Mouse (Mus musculus): Measurements from ENCODE around the gene Ccdc97. TPM values are rescaled to one million over a fixed set of nuclear protein-coding genes. Genes with fewer than 3 reads are reported as not detected.

Gene Ccdc97
- polyA plus RNA-seq, 1 experiment: 58.5 TPM

- H3K4me3 ChIP-seq (ENCODE audit: insufficient read depth, low read length): peak within 1 kb of the TSS; percentile 78
- no peak within 1 kb of the TSS for H3K27ac ChIP-seq (ENCODE audit: insufficient read depth, low read length)
- TF ChIP-seq CTCF (IDR thresholded peaks at IDR 0.05; ENCODE audit: extremely low read depth, insufficient read depth, low read length) (no peak), POLR2A (IDR thresholded peaks at IDR 0.05; ENCODE audit: extremely low read depth, insufficient read depth, low read length) (no peak)
- H3K4me1 ChIP-seq (ENCODE audit: control insufficient read depth, insufficient read depth, low read length): no peaks in the 10 kb centered on the region
Observed at GRCm38 (mm10) chr7:25674719-25675300, 44.1 kb downstream of the Ccdc97 start, which contains the start of gene Tmem91. Tmem91 (minus strand) TSS chr7:25675166.

GRCm38 (mm10) chr7:25674297-25674696, 44.6 kb downstream of the Ccdc97 start:
- H3K4me3 ChIP-seq (ENCODE audit: insufficient read depth, low read length): peak overlapping the region; percentile 78
- H3K4me1 ChIP-seq (ENCODE audit: control insufficient read depth, insufficient read depth, low read length): no peaks in the 10 kb centered on the region
- no peak overlapping the region for H3K27ac ChIP-seq (ENCODE audit: insufficient read depth, low read length)
- TF ChIP-seq CTCF (IDR thresholded peaks at IDR 0.05; ENCODE audit: extremely low read depth, insufficient read depth, low read length): no peak
- no peak for TF ChIP-seq POLR2A (IDR thresholded peaks at IDR 0.05; ENCODE audit: extremely low read depth, insufficient read depth, low read length)

DNA sequence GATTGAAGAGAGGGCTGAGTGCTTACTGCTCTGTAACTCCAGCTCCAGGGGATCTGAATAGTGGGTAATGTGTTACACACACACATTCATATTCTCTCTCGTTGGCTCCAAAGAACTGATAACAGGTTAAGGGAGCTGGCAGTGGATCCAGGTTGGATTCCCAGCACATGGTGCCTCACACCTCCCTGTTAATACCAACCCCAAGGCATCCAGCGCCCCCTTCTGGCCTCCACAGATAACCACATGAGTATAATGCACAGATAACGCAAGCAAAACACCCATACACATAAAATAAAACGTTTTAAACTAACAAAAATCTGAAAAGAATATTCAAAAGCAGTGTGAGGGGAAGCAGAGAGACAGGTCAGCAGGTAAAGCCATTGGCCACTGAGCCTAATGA, 46.4 kb downstream of the Ccdc97 start:
- Histone ChIP-seq H3K4me3 (ENCODE audit: insufficient read depth, low read length) (no peak overlapping the region), H3K4me1 (ENCODE audit: control insufficient read depth, insufficient read depth, low read length) (no peaks in the 10 kb centered on the region), H3K27ac (ENCODE audit: insufficient read depth, low read length) (no peak overlapping the region)
- TF ChIP-seq CTCF (IDR thresholded peaks at IDR 0.05; ENCODE audit: extremely low read depth, insufficient read depth, low read length) (no peak), POLR2A (IDR thresholded peaks at IDR 0.05; ENCODE audit: extremely low read depth, insufficient read depth, low read length) (no peak)

- no peak overlapping the region for H3K4me3 ChIP-seq (ENCODE audit: insufficient read depth, low read length)
- no peak overlapping the region for H3K27ac ChIP-seq (ENCODE audit: insufficient read depth, low read length)
- no peaks in the 10 kb centered on the region for H3K4me1 ChIP-seq (ENCODE audit: control insufficient read depth, insufficient read depth, low read length)
- TF ChIP-seq POLR2A (IDR thresholded peaks at IDR 0.05; ENCODE audit: extremely low read depth, insufficient read depth, low read length) (no peak), CTCF (IDR thresholded peaks at IDR 0.05; ENCODE audit: extremely low read depth, insufficient read depth, low read length) (no peak)
Observed at GRCm38 (mm10) chr7:25671686-25672085, 47.2 kb downstream of the Ccdc97 start.

DNA sequence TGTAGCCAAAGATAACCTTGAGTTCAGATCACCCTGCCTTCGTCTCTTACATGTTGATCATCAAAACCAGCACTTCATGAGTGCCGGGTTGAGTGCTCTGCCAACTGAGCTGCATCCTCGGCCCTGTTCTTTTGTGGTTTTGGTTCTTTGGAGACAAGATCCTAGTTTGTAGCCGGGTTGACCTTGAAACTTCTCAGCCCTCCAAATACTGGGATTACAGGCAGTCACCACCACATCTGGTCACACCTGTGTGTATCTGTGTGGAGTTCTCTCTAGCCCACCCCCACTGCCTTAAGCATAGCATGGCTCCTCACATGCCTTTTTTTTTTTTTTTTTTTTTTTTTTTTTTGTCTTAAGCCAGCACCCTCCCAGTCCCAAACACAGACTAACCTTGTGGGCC, 48.8 kb downstream of the Ccdc97 start:
- Histone ChIP-seq H3K27ac (ENCODE audit: insufficient read depth, low read length) (no peak overlapping the region), H3K4me3 (ENCODE audit: insufficient read depth, low read length) (no peak overlapping the region), H3K4me1 (ENCODE audit: control insufficient read depth, insufficient read depth, low read length) (no peaks in the 10 kb centered on the region)
- TF ChIP-seq CTCF (IDR thresholded peaks at IDR 0.05; ENCODE audit: extremely low read depth, insufficient read depth, low read length) (no peak), POLR2A (IDR thresholded peaks at IDR 0.05; ENCODE audit: extremely low read depth, insufficient read depth, low read length) (no peak)

- no peak overlapping the region for H3K27ac ChIP-seq (ENCODE audit: insufficient read depth, low read length)
- no peak for TF ChIP-seq POLR2A (IDR thresholded peaks at IDR 0.05; ENCODE audit: extremely low read depth, insufficient read depth, low read length)
- TF ChIP-seq CTCF (IDR thresholded peaks at IDR 0.05; ENCODE audit: extremely low read depth, insufficient read depth, low read length): no peak
- no peaks in the 10 kb centered on the region for H3K4me1 ChIP-seq (ENCODE audit: control insufficient read depth, insufficient read depth, low read length)
- H3K4me3 ChIP-seq (ENCODE audit: insufficient read depth, low read length): no peak overlapping the region
Observed at GRCm38 (mm10) chr7:25669631-25670030, 49.3 kb downstream of the Ccdc97 start.

DNA sequence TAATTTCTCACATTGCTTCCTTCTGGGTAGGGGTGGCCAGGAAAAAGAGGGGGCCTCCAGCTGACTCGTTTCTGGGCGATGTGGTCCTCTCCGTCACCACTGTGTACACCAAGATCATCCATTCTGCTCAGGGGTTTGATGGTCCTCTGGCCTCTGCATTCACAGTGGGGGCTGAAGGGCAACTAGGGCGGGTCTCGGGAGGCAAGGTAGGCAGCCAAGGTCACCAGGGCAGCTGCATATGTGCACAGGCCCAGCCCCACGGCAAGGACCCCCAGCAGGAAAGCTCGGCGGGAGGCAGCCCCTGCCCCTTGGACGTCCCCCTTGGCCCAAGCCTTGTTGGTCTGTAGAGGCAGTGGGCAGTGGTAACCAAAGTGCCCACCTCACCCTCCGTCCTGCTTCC, 49.7 kb downstream of the Ccdc97 start:
- TF ChIP-seq CTCF (IDR thresholded peaks at IDR 0.05; ENCODE audit: extremely low read depth, insufficient read depth, low read length) (no peak), POLR2A (IDR thresholded peaks at IDR 0.05; ENCODE audit: extremely low read depth, insufficient read depth, low read length) (no peak)
- no peak overlapping the region for H3K4me3 ChIP-seq (ENCODE audit: insufficient read depth, low read length)
- H3K4me1 ChIP-seq (ENCODE audit: control insufficient read depth, insufficient read depth, low read length): no peaks in the 10 kb centered on the region
- H3K27ac ChIP-seq (ENCODE audit: insufficient read depth, low read length): no peak overlapping the region

DNA sequence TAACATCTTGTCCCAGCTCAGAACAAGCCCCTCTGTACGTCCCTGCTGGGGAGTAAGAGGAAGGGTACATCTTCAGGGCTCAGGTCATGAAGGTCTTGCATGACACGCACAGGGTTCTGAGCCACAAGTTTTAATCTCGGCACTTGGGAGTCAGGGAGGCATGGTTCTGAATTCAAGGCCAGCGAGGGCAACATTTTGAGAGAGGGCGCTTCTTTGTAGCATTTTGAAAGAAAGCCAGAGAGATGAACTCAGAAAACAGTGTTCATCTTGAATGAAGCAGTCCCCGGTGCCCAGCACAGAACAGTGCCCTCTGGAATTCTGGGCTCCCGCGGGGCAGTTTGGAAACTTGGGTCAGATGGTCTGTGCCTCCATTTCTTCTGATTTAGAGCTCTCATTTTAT, 52.5 kb downstream of the Ccdc97 start:
- Histone ChIP-seq H3K4me1 (ENCODE audit: control insufficient read depth, insufficient read depth, low read length) (no peaks in the 10 kb centered on the region), H3K4me3 (ENCODE audit: insufficient read depth, low read length) (no peak overlapping the region), H3K27ac (ENCODE audit: insufficient read depth, low read length) (no peak overlapping the region)
- TF ChIP-seq CTCF (IDR thresholded peaks at IDR 0.05; ENCODE audit: extremely low read depth, insufficient read depth, low read length) (no peak), POLR2A (IDR thresholded peaks at IDR 0.05; ENCODE audit: extremely low read depth, insufficient read depth, low read length) (no peak)

Other genes with a start within 250 kb of the Ccdc97 start
- gene Ceacam1, start 241.5 kb downstream of the Ccdc97 start, polyA plus RNA-seq (2012; rRNA removed): 4.7 and 5.1 TPM in 2 replicates
- gene Ceacam2, start 179.2 kb downstream of the Ccdc97 start, polyA plus RNA-seq (2012; rRNA removed): 0.27 and 0.38 TPM in 2 replicates
- gene Erich4, start 103.2 kb downstream of the Ccdc97 start, polyA plus RNA-seq (2012; rRNA removed): not detected in 2 replicates
- gene Dmac2, start 99.7 kb downstream of the Ccdc97 start, polyA plus RNA-seq (2012; rRNA removed): 76.8 and 79.1 TPM in 2 replicates
- gene B3gnt8, start 92.4 kb downstream of the Ccdc97 start, polyA plus RNA-seq (2012; rRNA removed): 0.42 and 0.73 TPM in 2 replicates
- gene Bckdha, start 60.1 kb downstream of the Ccdc97 start, polyA plus RNA-seq (2012; rRNA removed): 63.7 and 66.1 TPM in 2 replicates
- gene Exosc5, start 59.9 kb downstream of the Ccdc97 start, polyA plus RNA-seq (2012; rRNA removed): 31.3 and 31.5 TPM in 2 replicates
- 30.3 and 37.6 TPM in 2 replicates for gene Tmem91, start 43.9 kb downstream of the Ccdc97 start, polyA plus RNA-seq (2012; rRNA removed)
- gene B9d2, start 38.3 kb downstream of the Ccdc97 start, polyA plus RNA-seq (2012; rRNA removed): 38.8 and 42.4 TPM in 2 replicates
- 5.6 and 6.2 TPM in 2 replicates for gene Tgfb1, start 32.1 kb downstream of the Ccdc97 start, polyA plus RNA-seq (2012; rRNA removed)
- gene Hnrnpul1, start 35.7 kb upstream of the Ccdc97 start, polyA plus RNA-seq (2012; rRNA removed): 36.7 and 37.6 TPM in 2 replicates
- 33.5 and 34.4 TPM in 2 replicates for gene Axl, start 69.6 kb upstream of the Ccdc97 start, polyA plus RNA-seq (2012; rRNA removed)
- gene Cyp2s1, start 97.8 kb upstream of the Ccdc97 start, polyA plus RNA-seq (2012; rRNA removed): 4.1 and 4.9 TPM in 2 replicates
- gene Cyp2b10, start 178.5 kb upstream of the Ccdc97 start, polyA plus RNA-seq (2012; rRNA removed): 0.04 TPM in 1 of 2 replicates, not detected in the other